Mouse (Mus musculus): ENCODE data around the gene Nckap5l.

Gene Nckap5l

DNA sequence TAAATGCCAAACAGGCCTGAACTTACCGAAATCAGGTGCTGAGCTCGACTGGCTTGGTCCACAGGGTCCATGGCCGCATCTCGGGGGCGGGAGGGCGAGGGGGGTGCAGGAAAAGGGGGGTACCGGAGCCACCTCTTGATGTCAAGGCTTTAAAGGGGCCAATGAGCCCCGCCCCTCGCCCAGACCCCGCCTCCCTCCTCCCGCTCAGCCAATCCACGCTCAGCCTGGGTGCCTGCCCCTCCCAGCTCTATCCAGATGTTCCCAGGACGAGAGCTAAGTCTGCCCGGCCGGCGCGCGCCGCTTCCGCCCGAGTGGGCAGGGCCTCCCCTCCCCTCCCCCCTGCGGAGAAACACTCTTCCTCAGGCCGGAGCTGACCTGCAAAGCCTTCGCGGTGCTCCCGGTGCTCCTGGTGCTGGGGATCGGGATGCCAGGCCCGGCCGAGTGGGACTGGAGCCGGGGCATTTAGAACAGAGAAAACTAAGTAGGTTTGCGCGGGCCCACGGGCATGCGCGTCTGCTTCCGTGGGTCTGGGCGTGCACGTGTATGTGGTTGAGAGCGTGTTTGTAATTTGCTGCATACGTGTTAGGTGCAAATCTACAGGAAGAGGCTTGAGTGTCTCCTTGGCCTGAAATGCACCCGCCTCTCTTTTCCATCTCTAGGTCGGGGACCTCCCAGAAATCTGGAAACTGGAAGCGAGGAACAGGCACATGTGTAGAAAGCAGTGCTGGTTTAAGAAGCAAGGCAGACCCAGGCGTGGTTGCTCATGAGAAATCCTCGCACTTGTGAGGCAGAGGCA lies at the start of gene Nckap5l:
TSS of gene Nckap5l (minus strand) at position 143 of the 796 bp plus-strand sequence.
- peak; percentile 93 for DNase-seq (ENCODE audit: low spot score)

DNA sequence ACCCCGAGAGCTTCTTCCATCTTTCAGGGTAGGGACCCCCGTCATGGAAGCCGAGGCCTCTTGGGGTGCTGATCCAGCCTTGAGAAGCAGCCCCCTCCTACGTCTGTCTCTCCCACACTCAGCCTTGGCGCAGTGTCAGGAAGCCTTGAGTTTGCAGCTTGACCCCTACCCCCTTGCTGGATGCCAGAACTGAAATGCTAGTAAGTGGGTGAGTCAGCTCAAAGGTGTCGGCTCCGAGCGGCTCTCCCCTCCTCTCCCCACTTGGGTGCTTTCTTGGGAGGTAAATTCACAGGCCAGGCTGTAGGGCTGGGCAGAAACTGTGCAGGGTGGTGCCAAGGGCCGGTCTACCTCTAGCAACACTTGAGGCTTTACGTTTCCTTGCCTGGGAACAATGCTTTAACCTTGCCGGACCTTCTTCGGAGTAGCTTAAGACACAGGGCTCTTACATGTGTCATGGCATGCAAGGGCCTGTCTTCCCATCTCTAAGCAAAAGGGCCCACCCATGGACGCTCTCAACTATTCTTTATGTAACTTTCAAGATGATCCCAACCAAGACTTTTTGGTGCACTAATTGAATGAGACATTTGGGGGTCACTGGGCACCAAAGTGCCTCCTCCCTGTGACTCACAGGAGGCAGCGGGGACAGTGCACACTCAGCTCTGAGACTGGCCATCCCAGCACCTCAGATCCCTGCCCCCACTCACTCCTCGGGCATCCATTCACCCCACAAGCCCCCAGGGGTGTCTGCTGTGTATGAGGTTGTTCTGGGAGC lies 48.0 kb upstream of the Nckap5l start:
- peak; percentile 61 for DNase-seq (ENCODE audit: low spot score)

DNA sequence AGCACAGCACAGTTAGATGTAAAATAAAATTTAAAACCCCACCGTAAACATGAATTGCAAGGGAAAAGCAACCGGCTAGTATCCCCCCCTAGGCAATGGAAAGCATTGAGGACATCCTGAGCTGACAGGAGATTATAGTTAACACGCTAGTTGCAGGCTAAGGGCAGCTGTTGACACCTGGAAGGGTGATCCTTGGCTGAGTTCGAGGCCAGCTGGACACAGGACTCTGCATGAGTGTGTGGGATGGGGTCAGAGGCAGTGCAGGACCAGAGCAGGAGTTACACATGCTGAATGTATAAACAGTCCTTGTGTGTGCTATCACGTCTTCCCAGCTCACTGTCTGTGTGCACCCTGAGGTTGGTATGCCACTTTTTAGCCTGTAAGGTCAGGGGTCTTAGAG lies 45.7 kb upstream of the Nckap5l start:
- DNase-seq (ENCODE audit: low spot score), result no peak

DNA sequence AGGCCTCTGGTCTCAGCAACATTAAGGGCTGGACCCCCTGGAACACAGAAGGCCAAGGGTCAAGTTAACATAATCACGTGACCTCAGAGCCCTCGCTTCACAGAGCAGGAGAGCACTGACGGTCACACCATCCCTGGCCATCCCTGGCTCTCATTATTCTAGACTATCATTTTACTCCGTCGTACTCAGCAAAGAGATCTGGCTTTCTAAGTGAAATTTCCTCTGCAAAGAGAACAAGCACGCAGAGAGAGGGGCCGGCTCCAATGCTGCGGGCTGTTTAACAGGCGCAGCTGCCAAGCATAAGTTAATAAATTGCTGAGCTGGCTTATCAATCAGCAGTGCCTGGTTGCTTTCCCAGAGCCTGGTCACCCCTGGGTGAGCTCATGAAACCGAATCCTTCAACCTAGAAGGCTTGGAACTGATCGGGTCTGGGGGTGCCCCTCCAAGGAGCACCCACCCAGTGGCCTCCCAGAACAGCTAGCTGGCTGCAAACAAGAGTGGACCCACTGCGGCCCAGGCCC lies 44.8 kb upstream of the Nckap5l start:
- no peak for DNase-seq (ENCODE audit: low spot score)

DNA sequence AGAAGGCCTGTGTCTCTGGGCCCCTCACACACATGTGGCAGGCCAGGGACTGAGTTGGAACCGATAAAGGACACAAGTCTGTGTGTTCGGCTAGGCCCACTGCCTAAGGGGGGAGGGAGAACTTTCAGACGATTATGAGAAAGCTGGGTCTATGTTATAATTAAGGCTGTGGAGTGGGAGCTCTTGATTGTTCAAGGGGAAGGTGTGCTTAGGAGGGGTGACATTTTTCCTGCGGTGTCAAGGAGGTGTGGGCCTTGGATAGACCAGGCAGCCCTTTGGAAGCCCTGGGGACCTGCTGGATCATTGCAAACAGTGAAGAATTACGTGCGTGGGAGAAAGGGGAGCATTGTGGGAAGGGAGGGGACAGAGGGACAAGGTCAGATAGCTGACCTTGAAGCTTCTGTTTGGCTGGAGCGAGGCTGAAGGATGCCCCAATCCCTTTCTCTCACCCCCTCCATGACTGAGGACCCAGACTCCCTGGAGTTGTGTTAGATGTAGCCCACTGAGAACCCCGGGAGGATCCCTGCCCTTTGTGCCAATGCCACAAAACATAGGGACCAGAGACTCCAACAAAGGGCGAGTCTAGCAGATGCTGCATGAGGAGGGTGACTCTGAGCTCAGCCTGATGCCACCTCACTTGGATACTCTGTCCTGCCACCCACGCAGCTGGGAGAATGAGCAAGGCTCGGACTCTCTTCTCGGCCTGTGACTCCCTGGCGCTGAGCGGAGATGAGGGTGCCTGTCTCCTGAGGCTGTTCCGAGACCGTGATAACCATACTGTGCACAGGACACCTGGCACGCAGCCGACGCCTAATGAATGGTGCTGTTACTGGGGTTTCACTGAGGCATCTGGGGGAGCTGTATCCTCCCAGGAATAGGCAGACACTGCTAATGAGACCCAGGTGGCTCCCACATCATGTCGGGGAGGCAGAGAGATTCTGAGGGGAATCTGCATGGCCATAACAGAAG lies 44.0 kb upstream of the Nckap5l start:
- DNase-seq (ENCODE audit: low spot score), result peak; percentile 46

DNA sequence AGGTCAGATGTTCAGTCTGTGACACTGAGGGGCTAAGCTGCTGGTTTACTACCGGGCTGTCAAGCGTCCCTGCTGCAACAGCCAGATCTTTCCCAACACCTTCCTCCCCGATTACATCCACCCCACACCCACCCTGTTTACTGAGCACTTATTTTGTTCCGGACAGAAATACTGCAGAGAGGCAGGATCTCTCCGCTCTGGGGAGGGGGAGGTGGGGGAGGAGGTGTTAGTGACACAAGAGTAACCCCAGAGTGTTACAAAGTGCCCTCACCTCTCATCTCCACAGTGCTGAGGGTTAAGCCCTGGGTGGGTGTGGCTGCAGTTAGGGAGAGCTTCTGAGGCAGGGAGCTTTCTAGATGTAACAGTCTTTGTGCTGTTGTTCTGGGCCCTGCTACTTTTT lies 42.8 kb upstream of the Nckap5l start:
- no peak for DNase-seq (ENCODE audit: low spot score)

DNA sequence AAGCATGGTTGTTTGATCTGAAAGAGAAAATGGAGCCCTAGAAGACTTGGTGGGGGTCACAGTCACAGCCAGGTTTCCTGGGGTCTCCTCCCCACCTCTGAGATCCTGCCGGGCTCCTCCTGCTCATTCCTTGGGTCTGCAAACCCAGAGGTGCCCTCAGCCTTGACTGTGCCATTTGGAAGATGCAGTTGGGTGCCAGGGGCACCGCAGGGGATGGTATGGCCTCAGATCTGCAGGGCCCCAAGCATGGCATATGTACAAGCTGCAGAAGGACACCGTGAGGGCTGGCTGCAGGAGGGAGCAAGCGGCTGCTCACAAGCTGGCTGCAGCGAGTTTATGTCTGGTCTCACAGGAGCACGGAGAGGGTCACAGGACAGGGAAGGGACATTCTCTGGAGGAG lies 42.2 kb upstream of the Nckap5l start:
- no peak for DNase-seq (ENCODE audit: low spot score)

DNA sequence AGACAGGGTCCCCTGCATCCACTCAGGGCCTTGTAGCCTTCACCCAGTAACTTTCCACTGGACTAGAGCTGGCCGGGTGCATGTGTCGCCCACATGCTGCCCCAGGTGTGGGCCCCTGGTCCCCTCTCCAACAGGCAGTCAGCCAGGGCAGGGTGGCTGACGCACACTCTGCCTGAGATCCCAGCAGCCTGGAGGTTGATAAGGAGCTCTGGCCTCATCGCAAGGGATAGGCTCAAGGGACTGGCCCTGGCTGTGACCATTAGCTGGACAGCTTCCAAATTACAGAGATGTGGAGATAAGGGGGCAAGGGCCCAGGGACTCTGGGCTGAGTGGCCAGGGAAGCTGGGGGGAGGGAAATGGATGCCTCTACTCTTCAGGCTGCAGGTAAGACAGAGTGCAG lies 41.2 kb upstream of the Nckap5l start:
- peak; percentile 47 for DNase-seq (ENCODE audit: low spot score)

DNA sequence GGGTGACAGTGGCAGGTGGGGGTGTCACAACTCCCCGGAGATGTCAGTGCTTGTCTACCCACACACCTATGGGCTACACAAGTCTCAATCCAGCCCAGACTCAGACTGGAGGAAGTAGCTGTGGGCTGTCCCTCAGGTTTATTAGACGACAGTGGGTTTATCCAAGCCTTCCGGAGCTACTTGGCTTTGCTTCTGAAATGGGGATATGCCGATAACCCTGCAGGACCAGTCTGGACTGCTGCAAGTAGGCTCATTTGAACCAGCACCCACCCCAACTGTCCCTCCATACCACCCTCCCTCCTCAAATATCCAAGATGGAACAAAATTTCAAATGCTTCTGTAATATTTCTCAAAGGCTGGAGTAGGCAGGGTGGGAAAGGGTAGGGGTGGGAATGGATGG lies 40.8 kb upstream of the Nckap5l start:
- DNase-seq (ENCODE audit: low spot score), result no peak

DNA sequence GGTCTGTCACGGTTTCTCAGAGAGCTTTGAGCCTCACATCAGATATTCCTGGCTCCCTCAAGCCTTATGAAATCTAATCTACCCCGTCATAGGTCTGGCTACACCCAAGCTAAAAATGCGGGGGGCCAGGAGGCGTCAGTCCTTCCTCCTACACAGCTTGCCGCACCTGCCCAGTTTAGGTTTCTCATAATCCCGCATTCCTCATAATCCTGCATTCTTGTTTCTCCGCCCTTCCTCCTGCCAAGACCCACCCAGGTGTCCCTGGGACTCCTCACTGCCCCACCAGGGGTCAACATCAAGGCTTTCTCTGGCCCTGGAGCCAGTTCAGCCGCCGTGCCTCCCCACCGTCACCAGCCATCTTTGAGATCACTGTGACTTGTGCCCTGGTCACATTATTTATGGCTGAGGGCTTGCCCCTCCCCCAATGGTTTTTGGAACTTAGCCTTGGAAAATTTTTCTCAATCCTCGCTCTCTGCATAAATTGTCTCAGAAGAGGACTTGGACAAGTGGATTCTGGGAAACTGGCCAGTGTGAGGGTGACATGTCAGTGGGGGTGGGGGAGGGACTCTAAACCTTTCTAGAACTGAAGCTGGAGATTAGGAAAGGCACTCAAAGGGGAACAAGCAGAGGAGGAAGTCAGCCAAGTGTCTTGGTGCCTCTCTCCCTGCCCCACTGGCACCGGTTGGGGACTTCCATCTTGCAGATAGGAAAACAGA lies 40.1 kb upstream of the Nckap5l start:
- peak; percentile 49 for DNase-seq (ENCODE audit: low spot score)

DNA sequence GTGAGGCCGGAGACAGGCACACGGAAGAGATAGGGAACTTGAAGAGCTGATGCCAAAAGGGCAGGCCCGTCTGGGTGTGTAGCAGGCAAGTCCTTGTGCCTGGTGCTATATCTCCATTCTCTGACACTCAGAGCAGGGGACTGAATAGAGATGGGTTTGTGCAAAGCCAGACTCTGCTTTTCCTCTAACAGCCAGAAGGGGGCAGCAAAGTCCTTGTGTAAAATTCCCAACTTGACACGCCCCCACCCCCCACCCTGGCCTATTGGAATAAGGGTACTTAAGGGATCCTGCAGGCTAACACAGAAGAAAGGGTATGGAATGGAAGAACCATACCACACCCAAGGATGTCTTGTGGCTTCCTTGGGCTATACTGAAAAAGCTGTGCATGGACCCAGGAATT lies 39.5 kb upstream of the Nckap5l start:
- DNase-seq (ENCODE audit: low spot score), result peak; percentile 28

DNA sequence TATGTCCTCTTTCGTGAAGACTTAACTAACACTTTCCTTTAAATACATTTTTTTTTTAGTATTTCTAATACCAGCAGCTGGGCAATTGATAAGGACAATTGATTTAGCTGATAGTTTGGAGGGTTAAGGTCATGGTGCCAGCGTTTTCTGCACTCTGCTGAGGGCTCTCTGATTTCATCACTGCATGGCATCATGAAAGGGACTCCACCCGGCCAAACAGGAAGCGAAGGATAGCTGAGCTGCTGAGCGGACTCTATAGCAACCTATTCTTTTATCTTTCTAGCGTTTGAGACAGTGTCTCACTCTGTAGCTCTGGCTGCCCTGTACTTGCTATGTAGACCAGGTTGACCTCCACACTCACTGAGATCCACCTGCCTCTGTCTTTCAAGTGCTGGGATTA lies 27.2 kb upstream of the Nckap5l start:
- no peak for DNase-seq (ENCODE audit: low spot score)

DNA sequence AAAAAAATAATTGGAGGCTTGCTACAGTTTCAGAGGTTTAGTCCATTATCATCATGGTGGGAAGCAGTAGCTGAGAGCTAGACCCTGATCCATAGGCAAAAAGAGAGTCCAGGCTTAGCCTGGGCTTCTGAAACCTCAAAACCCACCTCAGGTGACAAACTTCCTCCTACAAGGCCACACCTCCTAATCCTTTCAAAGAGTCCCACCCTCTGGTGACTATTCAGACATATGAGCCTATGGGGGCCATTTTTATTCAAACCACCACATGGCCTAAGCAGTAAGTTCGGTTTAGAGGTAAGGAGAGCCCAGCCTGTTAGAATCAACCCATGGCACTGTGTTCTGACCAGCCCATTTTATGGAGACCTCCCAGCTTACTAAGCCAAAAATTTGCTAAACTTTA lies 18.3 kb upstream of the Nckap5l start:
- no peak for DNase-seq (ENCODE audit: low spot score)

DNA sequence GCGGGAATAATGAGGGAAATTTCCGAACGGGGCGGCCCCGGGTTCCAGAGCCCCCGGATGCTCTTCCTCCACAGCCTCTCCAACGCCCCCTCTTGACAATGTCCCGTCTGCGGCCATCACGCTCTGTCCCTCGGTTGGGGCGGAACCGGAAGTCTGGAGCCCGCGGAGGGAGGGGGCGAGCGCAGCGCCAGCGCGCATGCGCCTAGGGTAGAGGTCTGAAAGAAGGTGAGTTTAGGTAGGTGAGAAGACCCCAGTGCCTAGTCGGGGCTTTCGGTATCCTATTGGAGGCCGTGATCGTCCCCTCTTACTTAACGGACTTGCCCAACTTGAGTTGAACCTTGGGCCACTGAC lies 17.0 kb upstream of the Nckap5l start, which contains the start of gene Bcdin3d:
TSS of gene Bcdin3d (minus strand) at position 155 of the 351 bp plus-strand sequence.
- DNase-seq (ENCODE audit: low spot score), result peak; percentile 90

DNA sequence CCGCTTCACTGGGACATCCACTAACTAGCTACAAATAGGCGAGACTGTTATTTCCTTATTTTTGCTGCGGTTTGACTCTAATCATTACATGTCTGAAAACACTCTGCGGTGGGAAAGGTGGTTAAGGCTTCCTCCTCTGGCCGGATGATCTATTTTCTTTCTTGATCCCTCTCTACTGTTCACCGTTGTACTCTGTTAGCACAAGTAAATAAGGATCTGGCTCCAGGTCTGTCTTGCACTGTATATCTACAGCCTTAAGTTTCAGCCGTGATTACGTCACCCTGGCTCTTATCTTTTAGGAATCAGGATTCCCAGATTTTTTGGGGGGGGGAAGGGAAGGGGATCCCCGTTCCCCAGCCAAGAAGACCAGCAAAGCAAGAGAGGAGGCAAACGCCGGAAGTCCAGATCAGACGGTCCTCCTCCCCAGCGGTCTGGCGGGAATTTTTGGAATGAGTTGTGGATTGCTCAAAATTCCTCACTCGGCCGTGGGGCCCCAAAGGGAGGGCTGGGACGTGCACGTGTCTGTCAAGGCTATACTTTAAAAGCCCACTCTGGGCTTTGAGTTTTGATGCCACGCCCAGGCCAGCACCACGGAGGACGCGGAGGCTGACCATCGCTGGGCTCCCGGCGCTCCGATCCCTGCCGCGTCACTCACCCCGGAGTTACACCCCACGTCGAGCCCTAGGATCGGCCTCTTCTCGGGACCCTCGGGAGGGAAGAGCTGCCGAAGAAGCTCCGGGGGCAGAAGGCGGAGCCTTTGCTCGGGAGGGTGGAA lies 16.4 kb upstream of the Nckap5l start:
- peak; percentile 69 for DNase-seq (ENCODE audit: low spot score)

DNA sequence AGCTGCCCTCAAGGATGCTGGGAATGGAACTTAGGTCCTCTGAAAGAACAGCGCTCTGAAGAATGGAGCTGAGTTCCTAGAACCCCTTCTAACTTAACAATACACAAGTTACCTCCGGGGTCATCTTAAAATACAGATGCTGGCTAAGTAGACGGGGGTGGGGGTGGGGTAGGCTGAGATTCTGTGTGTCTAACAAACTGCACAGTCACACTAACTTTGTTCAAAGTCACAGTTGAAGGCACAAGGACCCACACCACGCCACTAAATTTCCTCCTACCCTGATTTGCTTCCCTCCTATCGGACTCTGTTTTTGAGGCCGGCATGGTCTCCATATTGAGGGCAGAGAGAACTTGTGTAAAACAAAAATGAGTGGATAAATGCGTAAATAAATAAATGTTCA lies 15.4 kb upstream of the Nckap5l start:
- DNase-seq (ENCODE audit: low spot score), result no peak

DNA sequence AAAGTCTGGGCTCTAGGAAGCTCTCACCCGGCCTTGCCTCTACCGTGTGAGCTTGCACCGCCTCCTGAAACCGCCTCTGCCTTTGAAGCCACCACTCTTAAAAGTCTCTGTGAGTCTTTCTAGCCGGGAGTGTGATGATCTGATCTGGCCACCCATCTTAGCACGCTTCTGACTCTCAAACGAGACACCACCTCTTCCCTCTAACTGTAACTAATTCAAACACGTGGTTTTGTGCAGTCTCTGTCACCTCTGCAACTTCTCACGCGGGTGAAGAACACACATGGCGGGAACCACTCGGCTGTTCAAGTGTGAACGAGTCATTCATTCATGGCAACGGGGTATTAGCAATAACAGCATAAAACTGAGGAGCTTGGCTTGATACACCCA lies 14.1 kb upstream of the Nckap5l start:
- no peak for DNase-seq (ENCODE audit: low spot score)

DNA sequence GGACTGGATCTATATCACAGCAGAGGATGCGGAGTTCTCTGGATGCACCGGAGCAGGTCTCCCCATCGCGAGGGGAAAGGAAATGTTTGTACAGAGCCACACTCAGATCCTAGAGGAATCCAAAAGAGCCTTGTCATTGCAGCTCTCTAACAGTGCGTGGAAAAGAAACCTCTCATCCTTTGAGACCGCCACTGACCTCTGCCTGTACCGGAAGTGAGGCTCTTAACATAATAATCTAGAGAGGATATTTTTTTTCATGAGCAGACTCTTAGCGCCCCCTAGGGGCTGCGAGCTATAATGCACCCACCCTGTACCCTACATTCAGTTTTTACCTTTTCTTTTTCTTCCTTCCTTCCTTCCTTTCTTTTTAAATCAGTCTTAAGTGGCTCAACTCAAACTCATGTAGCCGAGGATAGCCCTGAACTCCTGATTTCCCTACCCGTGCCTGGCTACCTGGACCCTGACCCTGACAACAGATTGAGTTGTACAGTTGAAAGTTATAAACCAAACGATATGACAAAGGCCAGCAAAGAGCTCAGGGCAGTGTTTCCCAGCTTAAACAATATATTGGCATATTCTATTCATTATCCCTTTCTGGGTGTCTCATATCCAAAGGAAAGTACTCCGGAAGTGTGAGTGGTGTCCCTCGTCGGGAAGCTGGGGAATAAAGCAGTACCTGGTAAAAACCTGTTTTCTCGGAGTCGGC lies 13.6 kb upstream of the Nckap5l start:
- peak; percentile 48 for DNase-seq (ENCODE audit: low spot score)

DNA sequence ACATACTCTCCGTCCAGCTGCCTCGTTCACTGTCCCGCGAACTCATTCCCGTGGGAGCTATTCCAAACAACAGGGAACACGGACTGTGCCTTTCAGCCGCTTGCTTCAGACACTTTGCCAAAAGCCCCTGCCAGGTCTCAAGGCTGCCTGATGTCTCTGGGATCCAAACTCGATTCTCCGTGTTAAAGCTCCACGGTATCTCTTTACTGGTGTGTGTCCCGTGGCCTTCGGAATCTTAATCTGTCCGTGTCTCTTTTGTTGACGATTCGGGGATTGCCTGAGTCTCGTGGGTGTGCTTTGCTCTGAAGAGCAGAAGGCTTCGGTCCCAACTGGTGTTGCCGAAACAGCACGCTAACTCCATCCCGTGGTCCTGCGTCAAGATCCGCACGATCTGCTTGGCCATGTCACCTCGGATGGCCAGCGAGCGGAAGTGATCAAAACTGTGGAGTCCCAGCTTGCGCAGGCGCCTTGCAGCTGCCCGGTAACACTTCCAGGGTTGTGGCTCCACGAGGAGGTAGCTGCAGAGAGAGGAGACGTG lies 12.7 kb upstream of the Nckap5l start:
- DNase-seq (ENCODE audit: low spot score), result no peak

DNA sequence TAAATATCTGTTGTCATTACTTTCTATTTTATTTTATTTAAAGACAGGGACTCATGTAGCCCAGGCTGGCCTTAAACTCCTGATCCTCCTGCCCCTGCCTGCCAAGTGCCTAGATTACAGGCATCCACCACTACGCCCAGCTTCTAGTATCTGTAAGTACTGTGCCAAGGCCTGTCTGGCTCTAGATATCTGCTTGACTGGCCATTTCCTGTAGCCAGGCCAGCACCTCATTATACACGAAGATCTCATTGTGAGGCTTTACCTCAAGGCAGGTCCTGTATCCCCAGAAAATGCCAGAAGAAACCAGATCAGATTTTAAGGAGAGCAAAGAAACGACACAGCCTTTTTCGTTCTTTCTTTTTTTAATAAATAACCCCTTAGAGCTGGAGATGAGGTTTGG lies 12.2 kb upstream of the Nckap5l start:
- DNase-seq (ENCODE audit: low spot score), result no peak
